Mouse (Mus musculus) erythroid progenitor cell, adult 5-6 weeks (primary cell): Measurements from ENCODE around the gene Prpf8. TPM values are rescaled to one million over a fixed set of nuclear protein-coding genes. Genes with fewer than 3 reads are reported as not detected.
A peak's percentile ranks its signal among the peaks of the same experiment; 100 is the strongest.
"Not testable (repeated sequence)": the region's sequence is repeated elsewhere in the genome, so short reads cannot be mapped to it uniquely, and the experiment has no call there.

ENCODE experiments used
- ATAC-seq: replicated peaks from 2 replicates; pipeline ENCODE4 v1.8.0; 2016; ENCODE audit warnings: moderate number of reproducible peaks, mild to moderate bottlenecking, moderate TSS enrichment, inconsistent platforms; ENCODE audit not compliant: poor library complexity, low FRiP score, severe bottlenecking
- total RNA-seq, 2 experiments: library from RNA; stranded (forward) in 1 of 2; stranded (reverse) in 1 of 2; fragments of 150-400 nt in 1 of 2; fragments of 186-747, 209-891 nt in 1 of 2; gene quantifications; 2 replicates each; pipeline versions ENCODE4 v1.2.3 to v1.2.4; 2015 to 2017; ENCODE audit warnings: low replicate concordance in 2 of 2

Gene Prpf8
- total RNA-seq (2015; ENCODE audit: low replicate concordance), result 69.6 and 70.0 TPM in 2 replicates
- total RNA-seq (2017; ENCODE audit: low replicate concordance), result 53.6 and 56.5 TPM in 2 replicates

DNA sequence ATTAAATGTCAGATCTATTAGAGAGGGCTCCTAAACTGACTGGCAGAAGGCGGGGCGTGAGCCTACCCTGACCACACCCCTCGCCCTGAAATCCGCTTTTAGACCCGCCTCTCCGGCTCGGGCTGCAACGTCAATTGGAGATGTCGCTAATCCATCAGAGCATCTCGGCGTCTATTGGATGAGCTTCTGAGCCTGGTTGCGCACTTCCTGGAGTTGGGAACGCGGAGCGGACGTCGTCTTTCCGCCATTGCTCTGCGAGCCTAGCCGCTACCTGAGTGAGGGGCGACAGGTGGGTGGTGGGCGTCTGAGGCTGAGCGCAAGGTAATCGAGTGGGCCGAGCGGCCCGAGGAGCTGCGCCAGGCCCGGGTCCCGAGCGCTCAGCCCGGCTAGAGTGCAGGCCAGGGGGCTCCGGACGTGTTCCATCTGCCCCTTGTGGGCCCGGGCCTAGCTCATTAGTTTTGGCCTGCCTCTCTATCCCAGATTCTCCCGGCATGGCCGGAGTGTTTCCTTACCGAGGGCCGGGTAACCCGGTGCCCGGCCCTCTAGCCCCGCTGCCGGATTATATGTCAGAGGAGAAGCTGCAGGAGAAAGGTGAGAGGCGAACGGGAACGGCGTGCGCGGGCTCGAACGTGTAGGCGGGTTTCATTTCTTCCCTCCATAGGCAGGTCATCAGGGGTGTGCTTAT, at the start of gene Prpf8:
Gene Prpf8, plus strand, starts transcription at position 216 of the 685 bp plus-strand sequence.
- peak; percentile 100 for ATAC-seq

DNA sequence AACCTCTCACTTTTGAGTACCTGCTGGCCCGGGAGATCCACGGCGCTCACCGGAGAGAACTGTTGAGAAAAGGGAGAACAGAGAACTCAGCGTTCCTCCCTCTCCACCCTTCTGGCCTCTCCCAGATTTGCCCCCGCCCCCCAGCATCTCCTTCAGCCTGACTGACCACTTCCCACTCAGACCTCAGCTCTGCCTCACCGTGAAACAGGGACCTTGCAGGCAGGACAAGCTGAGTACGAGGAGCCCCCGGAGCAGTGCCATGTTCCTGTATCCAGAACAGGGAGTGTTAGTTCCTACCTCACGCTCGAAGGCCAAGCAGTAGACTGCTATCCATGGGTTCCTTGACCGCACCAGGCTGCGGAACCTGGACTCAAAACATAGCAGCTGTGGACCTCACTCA, 48.4 kb upstream of the Prpf8 start:
- ATAC-seq, result no peak

DNA sequence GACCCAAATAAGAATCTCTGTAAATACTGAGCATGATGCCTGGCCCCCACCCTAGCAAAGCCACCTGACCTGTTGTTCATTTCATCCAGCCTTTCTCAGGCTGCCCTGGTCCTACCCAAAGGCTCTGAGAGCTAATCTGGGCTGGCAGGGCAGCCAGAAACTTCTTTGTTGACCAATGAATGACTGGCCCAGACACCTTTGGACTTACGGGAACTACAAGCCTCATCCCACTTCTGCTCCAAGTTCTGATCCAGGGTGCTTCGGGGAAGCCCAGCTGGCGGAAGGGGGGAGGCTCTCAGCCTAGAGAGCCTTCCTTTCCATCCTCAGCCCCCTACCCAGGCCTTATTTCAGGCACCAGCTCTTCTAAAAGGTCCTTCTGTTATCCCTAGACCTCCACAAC, 47.8 kb upstream of the Prpf8 start:
- ATAC-seq, result no peak

DNA sequence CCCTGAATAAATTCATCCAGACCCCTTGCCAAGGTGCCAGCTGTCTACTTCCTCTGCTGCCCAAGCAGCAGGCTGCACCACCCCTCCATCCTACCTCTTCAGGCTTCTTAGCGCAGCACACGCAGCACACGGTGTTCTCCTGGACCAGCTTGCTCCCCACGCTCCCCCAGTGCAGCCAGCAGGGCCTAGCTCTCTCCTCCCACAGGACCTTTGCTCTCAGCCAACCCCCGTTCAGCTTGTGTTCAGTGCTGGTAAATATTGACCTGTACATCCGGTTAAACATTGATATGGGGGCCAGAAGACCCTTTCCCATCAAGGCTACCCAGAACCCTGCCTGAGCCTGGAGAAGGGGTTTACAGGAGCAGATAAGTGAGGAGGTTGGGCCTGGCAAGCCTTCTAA, 47.3 kb upstream of the Prpf8 start, which contains the start of gene Serpinf2:
Gene Serpinf2, minus strand, starts transcription at position 229 of the 400 bp plus-strand sequence.
- no peak for ATAC-seq

GRCm38 (mm10) chr11:75439951-75440350, 46.7 kb upstream of the Prpf8 start:
- no peak for ATAC-seq

DNA sequence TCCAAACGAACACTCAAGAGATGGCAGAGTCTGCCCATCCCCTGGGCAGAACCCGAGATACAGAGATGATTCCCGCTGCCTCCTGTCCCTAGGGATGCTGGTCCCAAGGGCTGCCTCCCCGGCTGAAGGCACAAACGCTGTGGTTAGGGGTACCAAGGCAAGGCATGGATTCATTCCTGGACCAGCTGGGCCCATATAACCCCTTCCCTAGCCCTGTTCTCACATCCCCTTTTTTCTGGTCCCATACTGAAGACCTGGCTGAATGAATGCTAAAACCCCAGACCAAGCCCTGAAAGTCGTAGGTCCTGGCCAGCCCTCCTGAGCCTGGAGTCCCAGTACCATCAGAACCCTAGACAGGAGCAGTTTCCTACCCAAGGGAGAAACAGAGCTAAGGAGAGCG, 45.6 kb upstream of the Prpf8 start:
- no peak for ATAC-seq

DNA sequence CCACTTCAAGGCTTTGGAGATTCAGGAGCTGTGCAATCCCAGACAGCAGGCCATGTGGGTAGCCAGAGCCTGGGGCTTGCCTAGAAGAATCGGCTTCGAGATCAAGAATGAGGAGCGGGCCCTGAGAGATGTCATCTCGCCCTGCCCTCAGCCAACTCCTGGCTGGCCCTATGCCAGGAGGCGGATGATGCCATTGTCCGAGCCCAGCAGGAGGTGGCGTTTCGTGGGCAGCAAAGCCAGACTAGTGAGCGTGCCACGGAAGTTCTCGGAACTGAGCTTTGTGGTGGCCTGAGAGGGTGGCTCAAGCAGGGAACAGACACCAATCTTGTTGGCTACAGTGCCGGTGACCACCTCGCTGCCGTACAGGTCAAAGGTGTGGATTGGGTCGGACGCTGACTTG, 45.0 kb upstream of the Prpf8 start:
- ATAC-seq, result no peak

DNA sequence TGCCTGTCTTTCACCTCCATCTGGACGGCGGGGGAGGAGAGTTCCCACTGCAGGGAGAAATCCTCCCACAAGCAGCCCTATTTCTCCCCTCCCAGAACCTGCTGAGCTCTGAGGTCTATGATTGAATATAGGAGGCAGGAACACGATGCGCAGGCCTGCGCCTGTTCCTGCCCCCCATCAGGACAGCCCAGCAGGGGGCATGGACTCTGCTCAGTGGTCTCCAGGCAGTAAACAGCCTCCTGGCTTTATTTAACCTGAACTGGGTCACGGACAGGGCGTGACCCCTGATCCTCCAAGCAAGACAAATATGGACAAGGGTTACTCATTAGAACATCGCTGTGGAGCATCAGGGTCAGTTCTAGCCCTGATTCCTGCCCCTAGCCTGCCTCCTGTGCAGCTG, 42.9 kb upstream of the Prpf8 start:
- ATAC-seq, result no peak

GRCm38 (mm10) chr11:75448575-75448974, 38.0 kb upstream of the Prpf8 start:
- ATAC-seq, result peak; percentile 36; the same call in 1 of the 2 replicates

DNA sequence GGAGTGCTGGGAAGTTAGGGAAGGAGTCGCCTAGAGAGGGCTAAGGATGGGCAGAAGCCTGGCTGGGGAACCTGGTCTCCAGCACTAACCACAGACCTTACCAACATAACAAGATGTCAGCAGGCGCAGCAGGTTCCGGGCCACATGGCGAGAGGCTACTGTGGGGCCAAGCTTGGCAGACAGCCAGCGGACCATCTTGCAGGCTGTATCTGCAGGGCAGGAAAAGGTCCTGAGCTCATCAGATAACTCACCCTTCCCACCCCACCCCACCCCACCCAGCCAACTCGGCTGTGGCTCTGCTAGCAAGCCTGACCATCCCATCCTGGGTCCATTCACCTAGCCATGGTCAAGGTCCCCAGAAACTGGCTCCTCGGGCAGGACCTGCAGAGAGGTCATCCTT, 36.9 kb upstream of the Prpf8 start:
- peak; percentile 47 for ATAC-seq

- peak; percentile 64 for ATAC-seq
These were observed 36.2 kb upstream of the Prpf8 start for GRCm38 (mm10) chr11:75450304-75450908.

DNA sequence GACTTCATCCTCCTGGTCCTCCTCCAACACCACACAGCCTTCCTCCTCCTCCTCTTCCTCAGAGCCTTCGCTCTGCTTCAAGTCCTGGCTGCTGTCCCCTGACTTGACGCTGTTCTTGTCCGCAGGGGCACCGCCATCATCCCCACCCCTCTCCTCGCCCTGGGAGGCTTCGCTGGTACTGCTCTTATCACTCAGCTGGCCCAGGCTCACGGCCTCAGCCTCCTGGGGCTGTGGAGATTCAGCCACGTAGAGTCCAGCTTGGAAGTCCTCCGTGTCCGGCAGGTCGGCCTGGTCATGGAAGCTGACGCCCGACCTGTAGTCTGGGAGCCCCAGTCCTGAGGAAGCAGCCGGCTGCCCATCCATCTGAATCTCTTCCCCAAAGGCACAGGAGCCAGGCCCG, 35.7 kb upstream of the Prpf8 start:
- peak; percentile 55 for ATAC-seq

DNA sequence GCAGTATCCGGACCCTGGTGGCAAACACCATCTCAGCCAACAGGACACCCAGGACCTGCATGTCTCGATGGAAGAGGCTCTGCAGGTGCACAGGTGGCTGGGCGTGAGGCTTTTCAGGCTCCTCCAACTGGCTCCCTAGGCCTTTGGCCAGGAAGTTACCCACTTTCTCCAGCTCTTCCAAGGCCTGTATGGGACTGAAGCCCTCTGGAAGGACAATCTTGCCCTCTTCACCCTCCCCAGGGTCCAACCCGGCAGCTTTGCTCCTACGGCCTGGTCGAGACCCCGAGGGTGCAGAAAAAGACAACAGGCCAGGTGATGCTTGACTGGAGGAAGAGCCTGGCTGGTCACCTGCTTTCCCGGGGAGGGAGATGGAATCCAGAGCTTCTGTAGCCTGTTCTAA, 34.5 kb upstream of the Prpf8 start:
- no peak for ATAC-seq

- no peak for ATAC-seq
These were observed 33.6 kb upstream of the Prpf8 start for GRCm38 (mm10) chr11:75452812-75453557.

- peak; percentile 76 for ATAC-seq
These were observed 32.4 kb upstream of the Prpf8 start, which contains the start of gene Wdr81 for GRCm38 (mm10) chr11:75453991-75454930. Gene Wdr81 (minus strand): TSS chr11:75454717.

- ATAC-seq, result no peak
These were observed 31.4 kb upstream of the Prpf8 start for GRCm38 (mm10) chr11:75455041-75455736.

DNA sequence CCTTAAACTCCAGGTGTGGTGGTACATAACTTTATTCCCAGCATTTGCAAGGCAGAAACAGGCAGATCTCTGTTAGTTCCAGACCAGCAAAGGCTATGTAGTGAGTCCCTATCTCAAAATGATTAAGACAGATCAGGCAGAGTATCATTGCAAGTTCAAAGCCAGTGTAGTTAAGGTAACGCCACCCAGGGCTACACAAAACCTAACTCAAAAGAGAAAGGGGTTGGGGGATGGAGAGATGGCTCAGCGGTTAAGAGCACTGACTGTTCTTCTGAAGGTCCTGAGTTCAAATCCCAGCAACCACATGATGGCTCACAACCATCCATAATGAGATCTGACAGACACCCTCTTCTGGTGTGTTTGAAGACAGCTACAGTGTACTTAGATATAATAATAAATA, 30.6 kb upstream of the Prpf8 start:
- not testable (repeated sequence) for ATAC-seq

DNA sequence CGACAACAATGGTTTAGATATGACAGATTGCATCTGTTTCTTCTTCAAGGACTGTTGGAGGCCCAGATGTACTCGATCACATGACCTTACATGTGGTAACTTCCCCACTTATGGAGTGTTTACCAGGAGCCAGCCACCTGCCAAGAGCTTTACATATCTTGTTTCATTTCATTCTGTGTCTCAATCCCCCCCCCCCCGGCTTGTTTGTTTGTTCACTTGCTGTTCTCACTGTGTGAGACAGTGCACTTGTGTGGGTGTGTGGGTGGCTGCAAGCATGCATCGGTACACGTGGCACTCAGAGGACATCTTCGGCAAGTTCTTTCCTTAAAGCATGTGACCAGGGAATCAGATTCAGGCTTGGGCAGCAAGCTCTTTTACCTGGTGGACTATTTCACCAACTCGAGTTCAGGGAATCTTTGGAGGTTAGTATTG, 30.2 kb upstream of the Prpf8 start:
- no peak for ATAC-seq

GRCm38 (mm10) chr11:75458169-75458568, 28.4 kb upstream of the Prpf8 start:
- ATAC-seq, result no peak
